Mouse (Mus musculus): ENCODE measurements around the gene Chaf1a. TPM values are rescaled to one million over a fixed set of nuclear protein-coding genes. Genes with fewer than 3 reads are reported as not detected.

The Chaf1a gene
- polyA plus RNA-seq, 1 experiment from 2014 or later: 38.0 TPM

DNA sequence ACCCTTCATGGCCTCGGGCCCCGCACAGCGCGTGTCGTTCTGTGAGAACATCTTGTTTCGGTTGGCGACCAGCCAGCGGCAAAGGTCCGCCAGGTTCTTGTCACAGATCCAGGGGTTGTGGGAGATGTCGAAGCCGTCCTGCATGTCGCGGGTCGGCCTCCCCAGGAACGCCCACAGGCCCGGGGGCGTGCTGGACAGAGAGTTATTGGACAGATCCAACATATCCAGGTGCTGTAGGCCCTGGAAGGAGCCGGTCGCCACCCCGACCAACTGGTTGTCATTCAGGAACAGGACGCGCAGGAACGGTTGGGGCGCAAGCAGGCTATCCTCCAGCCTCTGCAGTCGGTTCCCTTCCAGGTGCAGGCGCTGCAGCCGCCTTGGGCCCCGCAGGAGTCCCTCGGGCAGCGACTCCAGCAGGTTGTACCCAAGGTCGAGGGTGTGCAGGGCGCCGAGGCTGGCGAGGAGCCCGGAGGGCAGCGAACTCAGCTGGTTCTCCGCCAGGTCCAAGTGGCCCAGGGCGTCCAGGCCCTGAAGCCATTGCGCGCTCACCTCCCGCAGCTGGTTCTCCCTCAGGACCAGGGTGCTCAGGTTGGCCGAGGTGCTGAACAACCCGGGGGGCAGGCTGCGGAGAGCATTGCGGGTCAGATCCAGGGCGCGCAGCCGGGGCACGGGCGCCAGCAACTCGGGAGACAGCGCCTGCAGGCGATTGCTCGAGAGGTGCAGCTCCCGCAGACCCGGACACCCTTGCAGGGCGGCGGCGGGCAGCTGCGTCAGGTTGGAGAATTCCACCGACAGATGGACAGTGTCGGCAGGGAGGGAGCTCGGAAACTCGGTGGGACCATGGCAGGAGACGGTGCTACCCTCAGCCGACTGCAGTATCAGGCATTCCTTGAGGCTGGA is 80.0 kb downstream of the Chaf1a start:
- 10% methylated on average over 65 of the region's 66 CpGs for WGBS
- ATAC-seq (replicated peaks; ENCODE audit: low FRiP score) (no peak), DNase-seq (ENCODE audit: low spot score) (no peak)
- H3K27me3 ChIP-seq (ENCODE audit: control insufficient read depth, insufficient read depth, low read length): peaks cover 58% of the 10 kb centered on the region
- peaks cover 10% of the 10 kb centered on the region for H3K4me1 ChIP-seq (replicated peaks; ENCODE audit: control insufficient read depth, insufficient read depth, low read length)
- H3K9ac ChIP-seq (ENCODE audit: low read length): no peak overlapping the region
- H3K27ac ChIP-seq (ENCODE audit: low read depth, low read length): no peak overlapping the region
- no peak overlapping the region for H3K4me3 ChIP-seq (ENCODE audit: low read depth, low read length)
- peaks cover 10% of the 10 kb centered on the region for H3K9me3 ChIP-seq (ENCODE audit: control insufficient read depth, low read length)
- H3K4me2 ChIP-seq (ENCODE audit: low read depth, low read length, severe bottlenecking): no peak overlapping the region
- H3K36me3 ChIP-seq (ENCODE audit: control insufficient read depth, insufficient read depth, low read length): no peaks in the 10 kb centered on the region

DNA sequence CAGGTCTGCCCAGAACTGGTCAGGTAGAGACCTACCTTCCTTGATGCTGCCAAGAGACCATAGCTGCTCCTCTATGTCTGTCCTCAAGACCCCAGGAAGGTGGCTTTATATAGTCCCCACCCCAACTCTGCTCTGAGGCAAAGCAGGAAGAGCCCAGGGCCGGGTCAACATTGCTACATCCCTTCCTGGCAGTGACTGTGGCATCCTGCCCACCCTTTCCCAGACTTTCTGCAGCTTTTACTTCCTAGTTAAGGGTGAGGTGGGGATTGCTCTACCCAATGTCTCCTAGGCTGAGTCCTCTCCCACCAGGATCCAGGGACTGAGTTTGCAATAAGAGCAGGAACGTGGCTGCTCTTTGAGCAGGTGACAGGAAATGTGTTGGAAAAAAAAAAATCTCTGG is 81.6 kb downstream of the Chaf1a start, which contains the start of gene Lrg1:
TSS of gene Lrg1 (minus strand) at position 176 of the 400 bp plus-strand sequence.
- WGBS: 59% methylated on average over 2 of the region's 2 CpGs
- no peak within 1 kb of the TSS for H3K27ac ChIP-seq (ENCODE audit: low read depth, low read length)
- peaks cover 10% of the 10 kb centered on the region for H3K4me1 ChIP-seq (replicated peaks; ENCODE audit: control insufficient read depth, insufficient read depth, low read length)
- DNase-seq (ENCODE audit: low spot score) (no peak), ATAC-seq (replicated peaks; ENCODE audit: low FRiP score) (no peak)
- peaks cover 60% of the 10 kb centered on the region for H3K27me3 ChIP-seq (ENCODE audit: control insufficient read depth, insufficient read depth, low read length)
- no peak within 1 kb of the TSS for H3K4me3 ChIP-seq (ENCODE audit: low read depth, low read length)
- no peaks in the 10 kb centered on the region for H3K36me3 ChIP-seq (ENCODE audit: control insufficient read depth, insufficient read depth, low read length)
- no peak within 1 kb of the TSS for H3K9ac ChIP-seq (ENCODE audit: low read length)
- H3K4me2 ChIP-seq (ENCODE audit: low read depth, low read length, severe bottlenecking): no peak within 1 kb of the TSS
- H3K9me3 ChIP-seq (ENCODE audit: control insufficient read depth, low read length): peaks cover 10% of the 10 kb centered on the region

Other genes with a start within 250 kb of the Chaf1a start
- gene Zfp119a, start 161.5 kb upstream of the Chaf1a start, polyA plus RNA-seq (2014; fragmentation: Nextera tagmentation; extraction: Ambion mirVana): 9.5 and 9.9 TPM in 2 replicates
- 14.4 and 14.5 TPM in 2 replicates for gene Zfp959, start 148.3 kb upstream of the Chaf1a start, polyA plus RNA-seq (2014; fragmentation: Nextera tagmentation; extraction: Ambion mirVana)
- 5.5 and 8.5 TPM in 2 replicates for gene Zfp119b, start 90.9 kb upstream of the Chaf1a start, polyA plus RNA-seq (2014; fragmentation: Nextera tagmentation; extraction: Ambion mirVana)
- gene Ebi3, start 87.8 kb upstream of the Chaf1a start, polyA plus RNA-seq (2014; fragmentation: Nextera tagmentation; extraction: Ambion mirVana): 2.0 and 2.1 TPM in 2 replicates
- 27.4 and 28.2 TPM in 2 replicates for gene Yju2, start 81.3 kb upstream of the Chaf1a start, polyA plus RNA-seq (2014; fragmentation: Nextera tagmentation; extraction: Ambion mirVana)
- 65.1 and 77.9 TPM in 2 replicates for gene Shd, start 70.0 kb upstream of the Chaf1a start, polyA plus RNA-seq (2014; fragmentation: Nextera tagmentation; extraction: Ambion mirVana)
- 61.9 and 71.1 TPM in 2 replicates for gene Fsd1, start 53.9 kb upstream of the Chaf1a start, polyA plus RNA-seq (2014; fragmentation: Nextera tagmentation; extraction: Ambion mirVana)
- gene Stap2, start 34.9 kb upstream of the Chaf1a start, polyA plus RNA-seq (2014; fragmentation: Nextera tagmentation; extraction: Ambion mirVana): 5.3 and 6.4 TPM in 2 replicates
- 164 and 191 TPM in 2 replicates for gene Mpnd, start 34.7 kb upstream of the Chaf1a start, polyA plus RNA-seq (2014; fragmentation: Nextera tagmentation; extraction: Ambion mirVana)
- 129 and 133 TPM in 2 replicates for gene Sh3gl1, start 3.8 kb upstream of the Chaf1a start, polyA plus RNA-seq (2014; fragmentation: Nextera tagmentation; extraction: Ambion mirVana)
- 39.0 and 43.2 TPM in 2 replicates for gene Ubxn6, start 34.6 kb downstream of the Chaf1a start, polyA plus RNA-seq (2014; fragmentation: Nextera tagmentation; extraction: Ambion mirVana)
- 150 and 152 TPM in 2 replicates for gene Hdgfl2, start 39.2 kb downstream of the Chaf1a start, polyA plus RNA-seq (2014; fragmentation: Nextera tagmentation; extraction: Ambion mirVana)
- 0.07 TPM in 2 replicates for gene Plin4, start 69.4 kb downstream of the Chaf1a start, polyA plus RNA-seq (2014; fragmentation: Nextera tagmentation; extraction: Ambion mirVana)
- gene Plin5, start 77.2 kb downstream of the Chaf1a start, polyA plus RNA-seq (2014; fragmentation: Nextera tagmentation; extraction: Ambion mirVana): 0.21 TPM in 1 of 2 replicates, not detected in the other
- 0.17 and 0.51 TPM in 2 replicates for gene Lrg1, start 81.6 kb downstream of the Chaf1a start, polyA plus RNA-seq (2014; fragmentation: Nextera tagmentation; extraction: Ambion mirVana)
- gene Sema6b, start 99.9 kb downstream of the Chaf1a start, polyA plus RNA-seq (2014; fragmentation: Nextera tagmentation; extraction: Ambion mirVana): 1.4 and 2.5 TPM in 2 replicates
- gene Tnfaip8l1, start 122.0 kb downstream of the Chaf1a start, polyA plus RNA-seq (2014; fragmentation: Nextera tagmentation; extraction: Ambion mirVana): 7.7 and 8.4 TPM in 2 replicates
- 55.4 and 64.0 TPM in 2 replicates for gene Mydgf, start 143.5 kb downstream of the Chaf1a start, polyA plus RNA-seq (2014; fragmentation: Nextera tagmentation; extraction: Ambion mirVana)
- 48.0 and 50.6 TPM in 2 replicates for gene Dpp9, start 178.5 kb downstream of the Chaf1a start, polyA plus RNA-seq (2014; fragmentation: Nextera tagmentation; extraction: Ambion mirVana)
- 16.5 and 16.6 TPM in 2 replicates for gene Fem1a, start 216.4 kb downstream of the Chaf1a start, polyA plus RNA-seq (2014; fragmentation: Nextera tagmentation; extraction: Ambion mirVana)
- 2.5 and 3.0 TPM in 2 replicates for gene Ticam1, start 236.3 kb downstream of the Chaf1a start, polyA plus RNA-seq (2014; fragmentation: Nextera tagmentation; extraction: Ambion mirVana)